Mouse (Mus musculus) midbrain, embryonic 16.5 days (tissue): ENCODE measurements around the gene Rpl36a. TPM values are rescaled to one million over a fixed set of nuclear protein-coding genes. Genes with fewer than 3 reads are reported as not detected.

Experiments
- ATAC-seq: fragments of 200-750 bp; cut with Nextera tagmentation; 2 replicates; pipeline ENCODE4 v1.8.0; 2017; ENCODE audit warnings: moderate TSS enrichment
- H3K27ac ChIP-seq: fragments of 300-500 bp; sonication (generic); 2 replicates; pipeline ENCODE4 v1.5.1; 2014; ENCODE audit warnings: mild to moderate bottlenecking, low read length, mixed read lengths
- H3K27me3 ChIP-seq: fragments of 300-500 bp; sonication (generic); 2 replicates; pipeline ENCODE4 v1.6.1; 2014; ENCODE audit warnings: low read depth, low read length, mixed read lengths; ENCODE audit not compliant: control insufficient read depth, insufficient read depth
- H3K36me3 ChIP-seq: fragments of 300-500 bp; sonication (generic); 2 replicates; pipeline ENCODE4 v1.6.1; 2014; ENCODE audit warnings: mild to moderate bottlenecking, low read length, moderate library complexity, mixed read lengths; ENCODE audit not compliant: control insufficient read depth, insufficient read depth
- H3K4me1 ChIP-seq: fragments of 300-500 bp; sonication (generic); 2 replicates; pipeline ENCODE4 v1.6.1; 2014; ENCODE audit warnings: mild to moderate bottlenecking, low read length, mixed read lengths; ENCODE audit not compliant: control insufficient read depth, insufficient read depth
- H3K4me2 ChIP-seq: fragments of 300-500 bp; sonication (generic); 2 replicates; pipeline ENCODE4 v1.6.1; 2014; ENCODE audit warnings: mild to moderate bottlenecking, low read length, mixed read lengths
- H3K4me3 ChIP-seq: fragments of 300-500 bp; sonication (generic); 2 replicates; pipeline ENCODE4 v1.5.1; 2014; ENCODE audit warnings: low read depth, mild to moderate bottlenecking, low read length, moderate library complexity, mixed read lengths
- H3K9ac ChIP-seq: fragments of 300-500 bp; sonication (generic); 2 replicates; pipeline ENCODE4 v1.6.1; 2014; ENCODE audit warnings: low read depth, low read length, mixed read lengths
- H3K9me3 ChIP-seq: fragments of 300-500 bp; sonication (generic); replicated peaks from 2 replicates; pipeline ENCODE4 v1.6.1; 2014; ENCODE audit warnings: mild to moderate bottlenecking, low read length, mixed read lengths; ENCODE audit not compliant: control insufficient read depth, poor library complexity, severe bottlenecking
- WGBS: fragments of 180-500 bp; shearing (Covaris S2); extraction: QIAGEN DNeasy Blood & Tissue Kit; methylation state at CpG from one replicate; pipeline ENCODE4 v1.1.7; 2014; 5-methylcytosine and 5-hydroxymethylcytosine counted together
- polyA plus RNA-seq: library from polyadenylated mRNA; unstranded; fragments of >200 nt; fragmentation: Nextera tagmentation; extraction: Ambion mirVana; gene quantifications from 2 replicates; pipeline ENCODE4 v1.2.1, GENCODE M21; 2015

The Rpl36a gene
- polyA plus RNA-seq, 1 experiment from 2014 or later, result 152 TPM

DNA sequence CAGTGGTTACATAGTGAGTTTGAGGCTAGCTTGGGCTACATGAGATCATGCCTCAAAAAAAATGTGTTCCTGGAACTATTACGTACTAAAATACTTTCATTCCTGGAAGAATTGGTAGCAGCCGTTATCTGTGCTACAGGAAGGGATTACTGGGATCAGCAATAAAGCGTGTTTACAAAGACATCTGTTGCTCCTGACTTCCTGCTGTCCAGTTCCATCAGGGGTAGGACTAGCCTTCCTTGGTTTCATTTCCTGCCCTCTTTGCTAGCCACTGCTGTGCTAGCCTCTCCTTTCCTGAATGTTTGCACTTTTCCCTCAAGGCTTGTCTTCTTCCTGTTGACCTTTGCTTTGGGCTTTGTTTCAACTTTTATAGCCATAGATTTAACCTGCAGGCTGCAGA is 50.4 kb downstream of the Rpl36a start:
- H3K27ac ChIP-seq, result no peak overlapping the region
- H3K27me3 ChIP-seq, result no peaks in the 10 kb centered on the region
- no peaks in the 10 kb centered on the region for H3K36me3 ChIP-seq
- 66% methylated on average over 3 of the region's 3 CpGs for WGBS
- no peak overlapping the region for H3K4me2 ChIP-seq
- no peak overlapping the region for H3K4me3 ChIP-seq
- ATAC-seq, result no peak
- no peaks in the 10 kb centered on the region for H3K9me3 ChIP-seq
- H3K9ac ChIP-seq, result no peak overlapping the region
- no peaks in the 10 kb centered on the region for H3K4me1 ChIP-seq

Other genes starting within 250 kb of the Rpl36a start
- gene Drp2, start 181.1 kb upstream of the Rpl36a start, polyA plus RNA-seq, result 22.4 and 24.1 TPM in 2 replicates
- 0.57 TPM in 1 of 2 replicates, not detected in the other for gene Taf7l, start 109.2 kb upstream of the Rpl36a start, polyA plus RNA-seq
- 40.7 and 40.8 TPM in 2 replicates for gene Timm8a1, start 43.8 kb upstream of the Rpl36a start, polyA plus RNA-seq
- gene Btk, start 2.1 kb upstream of the Rpl36a start, polyA plus RNA-seq, result 0.26 and 0.36 TPM in 2 replicates
- gene Gla, start 15.5 kb downstream of the Rpl36a start, polyA plus RNA-seq, result 3.2 and 3.8 TPM in 2 replicates
- 143 and 151 TPM in 2 replicates for gene Hnrnph2, start 15.5 kb downstream of the Rpl36a start, polyA plus RNA-seq
- 5.9 and 7.2 TPM in 2 replicates for gene Armcx4, start 100.9 kb downstream of the Rpl36a start, polyA plus RNA-seq
- 95.8 and 97.5 TPM in 2 replicates for gene Armcx1, start 132.3 kb downstream of the Rpl36a start, polyA plus RNA-seq
- 52.7 and 53.0 TPM in 2 replicates for gene Armcx6, start 165.8 kb downstream of the Rpl36a start, polyA plus RNA-seq
- gene Armcx3, start 170.9 kb downstream of the Rpl36a start, polyA plus RNA-seq, result 86.7 and 87.7 TPM in 2 replicates
- gene Armcx2, start 223.6 kb downstream of the Rpl36a start, polyA plus RNA-seq, result 95.6 and 104 TPM in 2 replicates